Mouse (Mus musculus) frontal cortex, postnatal 10 days (tissue): Measurements from ENCODE around the gene Adra1b.

Source experiments
- DNase-seq, 2 experiments: peaks; one replicate each; pipeline ENCODE4 v3.0.0; 2022; ENCODE audit warnings: low spot score in 2 of 2, mixed read lengths in 1 of 2

The Adra1b gene

GRCm38 (mm10) chr11:43901051-43901654, at the start of gene Adra1b:
TSS of gene Adra1b (minus strand) at chr11:43901210.
- no peak for DNase-seq

- DNase-seq: no peak
Observed at GRCm38 (mm10) chr11:43950274-43950673, 49.3 kb upstream of the Adra1b start.

GRCm38 (mm10) chr11:43943781-43944180, 42.8 kb upstream of the Adra1b start:
- DNase-seq: no peak

GRCm38 (mm10) chr11:43943167-43943566, 42.2 kb upstream of the Adra1b start:
- DNase-seq: no peak

GRCm38 (mm10) chr11:43940501-43941202, 39.6 kb upstream of the Adra1b start:
- DNase-seq: no peak

GRCm38 (mm10) chr11:43936023-43936422, 35.0 kb upstream of the Adra1b start:
- DNase-seq: no peak

GRCm38 (mm10) chr11:43933480-43933879, 32.5 kb upstream of the Adra1b start:
- DNase-seq: no peak

- DNase-seq: no peak
Observed at GRCm38 (mm10) chr11:43933000-43933399, 32.0 kb upstream of the Adra1b start.

GRCm38 (mm10) chr11:43930191-43930590, 29.2 kb upstream of the Adra1b start:
- DNase-seq: no peak

- no peak for DNase-seq
Observed at GRCm38 (mm10) chr11:43929706-43930105, 28.7 kb upstream of the Adra1b start.

GRCm38 (mm10) chr11:43929178-43929577, 28.2 kb upstream of the Adra1b start:
- DNase-seq: no peak

- no peak for DNase-seq
Observed at GRCm38 (mm10) chr11:43927133-43927815, 26.3 kb upstream of the Adra1b start.

GRCm38 (mm10) chr11:43926163-43926562, 25.2 kb upstream of the Adra1b start:
- no peak for DNase-seq

GRCm38 (mm10) chr11:43925584-43925983, 24.6 kb upstream of the Adra1b start:
- DNase-seq: no peak

GRCm38 (mm10) chr11:43921701-43922100, 20.7 kb upstream of the Adra1b start:
- DNase-seq: no peak

- no peak for DNase-seq
Observed at GRCm38 (mm10) chr11:43919492-43920055, 18.6 kb upstream of the Adra1b start.

- DNase-seq: no peak
Observed at GRCm38 (mm10) chr11:43914552-43915447, 13.8 kb upstream of the Adra1b start.

GRCm38 (mm10) chr11:43912136-43912888, 11.3 kb upstream of the Adra1b start:
- DNase-seq: no peak

- DNase-seq: no peak
Observed at GRCm38 (mm10) chr11:43911646-43912045, 10.6 kb upstream of the Adra1b start.

- DNase-seq: no peak
Observed at GRCm38 (mm10) chr11:43903351-43903750, 2.3 kb upstream of the Adra1b start.

GRCm38 (mm10) chr11:43899696-43900095, 1.3 kb downstream of the Adra1b start:
- DNase-seq: no peak
